Mouse (Mus musculus) intestine, embryonic 16.5 days (tissue): Measurements from ENCODE around the gene Dmrt1. TPM values are rescaled to one million over a fixed set of nuclear protein-coding genes. Genes with fewer than 3 reads are reported as not detected.
A peak's percentile ranks its signal among the peaks of the same experiment; 100 is the strongest.

Experiments
- ATAC-seq: fragments of 200-750 bp; cut with Nextera tagmentation; 2 replicates; pipeline ENCODE4 v1.8.0; 2017; ENCODE audit warnings: moderate TSS enrichment, moderate library complexity
- H3K27ac ChIP-seq: fragments of 300-500 bp; sonication (generic); 2 replicates; pipeline ENCODE4 v1.5.1; 2014; ENCODE audit warnings: mild to moderate bottlenecking, low read length
- H3K27me3 ChIP-seq: fragments of 300-500 bp; sonication (generic); replicated peaks from 2 replicates; pipeline ENCODE4 v1.6.1; 2014; ENCODE audit warnings: low read length, control low read depth, mixed read lengths; ENCODE audit not compliant: control insufficient read depth, insufficient read depth
- H3K36me3 ChIP-seq: fragments of 300-500 bp; sonication (generic); 2 replicates; pipeline ENCODE4 v1.6.1; 2014; ENCODE audit warnings: low read length, control low read depth; ENCODE audit not compliant: control insufficient read depth, insufficient read depth
- H3K4me1 ChIP-seq: fragments of 300-500 bp; sonication (generic); 2 replicates; pipeline ENCODE4 v1.6.1; 2014; ENCODE audit warnings: low read length, control low read depth, mixed read lengths; ENCODE audit not compliant: control insufficient read depth, insufficient read depth
- H3K4me2 ChIP-seq: fragments of 300-500 bp; sonication (generic); 2 replicates; pipeline ENCODE4 v1.6.1; 2014; ENCODE audit warnings: low read depth, low read length, control low read depth
- H3K4me3 ChIP-seq: fragments of 300-500 bp; sonication (generic); 2 replicates; pipeline ENCODE4 v1.5.1; 2014; ENCODE audit warnings: mild to moderate bottlenecking, low read length
- H3K9ac ChIP-seq: fragments of 300-500 bp; sonication (generic); 2 replicates; pipeline ENCODE4 v1.6.1; 2014; ENCODE audit warnings: low read depth, low read length
- H3K9me3 ChIP-seq: fragments of 300-500 bp; sonication (generic); 2 replicates; pipeline ENCODE4 v1.6.1; 2016; ENCODE audit warnings: low read length, control low read depth; ENCODE audit not compliant: control insufficient read depth
- WGBS: fragments of 180-500 bp; shearing (Covaris S2); extraction: QIAGEN DNeasy Blood & Tissue Kit; methylation state at CpG from one replicate; pipeline ENCODE4 v1.1.7; 2014; 5-methylcytosine and 5-hydroxymethylcytosine counted together
- polyA plus RNA-seq: library from polyadenylated mRNA; unstranded; fragments of >200 nt; fragmentation: Nextera tagmentation; extraction: Ambion mirVana; gene quantifications from 2 replicates; pipeline ENCODE4 v1.2.1, GENCODE M21; 2015

The Dmrt1 gene
- polyA plus RNA-seq, 1 experiment from 2014 or later = not detected

- ATAC-seq = no peak
- H3K4me2 ChIP-seq = no peak overlapping the region
- H3K9ac ChIP-seq = no peak overlapping the region
- no peak overlapping the region for H3K27ac ChIP-seq
- H3K36me3 ChIP-seq = no peaks in the 10 kb centered on the region
- H3K9me3 ChIP-seq = no peaks in the 10 kb centered on the region
- H3K27me3 ChIP-seq = peaks cover 20% of the 10 kb centered on the region
- H3K4me1 ChIP-seq = no peaks in the 10 kb centered on the region
- WGBS = 55% methylated on average over 2 of the region's 2 CpGs
- no peak overlapping the region for H3K4me3 ChIP-seq
Observed at GRCm38 (mm10) chr19:25489546-25489945, 15.9 kb upstream of the Dmrt1 start.

- ATAC-seq = no peak
- H3K27ac ChIP-seq = no peak overlapping the region
- no peaks in the 10 kb centered on the region for H3K4me1 ChIP-seq
- H3K36me3 ChIP-seq = no peaks in the 10 kb centered on the region
- no peaks in the 10 kb centered on the region for H3K9me3 ChIP-seq
- no peak overlapping the region for H3K4me2 ChIP-seq
- no peaks in the 10 kb centered on the region for H3K27me3 ChIP-seq
- 71% methylated on average over 6 of the region's 6 CpGs for WGBS
- H3K4me3 ChIP-seq = no peak overlapping the region
- H3K9ac ChIP-seq = no peak overlapping the region
Observed at GRCm38 (mm10) chr19:25497434-25497833, 8.0 kb upstream of the Dmrt1 start.

GRCm38 (mm10) chr19:25504878-25505277, 540 bp upstream of the Dmrt1 start:
- Histone ChIP-seq H3K4me2 (no peak overlapping the region), H3K4me1 (peaks cover 14% of the 10 kb centered on the region), H3K9ac (no peak overlapping the region), H3K27me3 (peaks cover 47% of the 10 kb centered on the region), H3K36me3 (no peaks in the 10 kb centered on the region), H3K9me3 (no peaks in the 10 kb centered on the region), H3K27ac (no peak overlapping the region), H3K4me3 (no peak overlapping the region)
- no peak for ATAC-seq
- WGBS = 28% methylated on average over 10 of the region's 10 CpGs

DNA sequence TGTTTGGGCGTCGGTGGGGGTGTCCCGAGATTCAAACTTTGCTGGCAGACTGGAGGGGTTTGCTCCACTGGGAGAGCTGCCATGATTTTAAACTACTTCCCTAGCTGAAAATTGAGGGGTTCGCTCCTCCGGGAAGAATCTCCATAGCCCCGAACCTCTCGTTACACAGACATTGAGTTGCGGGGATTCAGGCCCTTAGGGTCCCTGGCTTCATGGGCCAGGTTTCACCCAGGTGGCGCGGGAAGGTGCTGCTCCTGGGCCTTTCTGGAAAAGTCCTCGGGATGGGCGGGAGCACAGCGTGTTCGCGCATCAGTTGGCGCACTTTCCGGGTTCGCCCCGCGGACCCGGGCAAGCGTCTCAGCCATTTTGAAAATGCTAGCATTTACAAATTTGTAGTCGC, 1.2 kb downstream of the Dmrt1 start:
- Histone ChIP-seq H3K4me1 (peaks cover 14% of the 10 kb centered on the region), H3K9me3 (no peaks in the 10 kb centered on the region), H3K9ac (no peak overlapping the region), H3K4me3 (peak overlapping the region; percentile 37), H3K36me3 (no peaks in the 10 kb centered on the region), H3K4me2 (peak overlapping the region; percentile 48), H3K27me3 (peaks cover 47% of the 10 kb centered on the region), H3K27ac (no peak overlapping the region)
- 1% methylated on average over 23 of the region's 23 CpGs for WGBS
- no peak for ATAC-seq

DNA sequence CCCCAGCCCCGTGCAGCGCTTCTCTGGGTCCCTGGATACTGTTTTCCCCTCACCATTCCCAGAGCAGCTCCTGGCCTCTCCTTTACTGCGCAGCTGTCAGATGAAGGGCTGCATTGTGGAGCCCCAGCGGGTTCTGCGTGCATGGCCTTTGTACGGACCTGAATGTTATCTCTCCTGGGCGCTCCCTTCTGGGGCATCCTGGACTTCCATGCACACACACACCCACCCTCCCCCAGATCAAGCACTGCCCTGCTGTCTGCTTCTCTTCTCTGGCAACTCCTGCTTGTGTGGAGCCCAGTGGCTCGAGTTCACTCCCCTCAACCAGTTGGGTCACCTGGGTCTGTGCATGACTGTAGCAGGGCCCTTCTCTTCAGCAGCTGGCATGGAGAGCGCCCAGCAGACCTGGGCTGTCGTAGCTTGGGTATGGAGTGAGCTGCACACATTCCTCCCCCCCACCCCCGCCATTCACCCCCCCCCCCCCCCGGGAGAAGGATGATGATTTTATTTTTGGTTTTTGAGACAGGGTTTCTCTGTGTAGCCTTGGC, 9.6 kb downstream of the Dmrt1 start:
- Histone ChIP-seq H3K4me1 (no peaks in the 10 kb centered on the region), H3K4me2 (no peak overlapping the region), H3K27me3 (no peaks in the 10 kb centered on the region; the same call in 1 of the 2 replicates), H3K9me3 (no peaks in the 10 kb centered on the region), H3K27ac (no peak overlapping the region), H3K36me3 (no peaks in the 10 kb centered on the region), H3K9ac (no peak overlapping the region), H3K4me3 (no peak overlapping the region)
- WGBS = 44% methylated on average over 12 of the region's 12 CpGs
- ATAC-seq = peak; percentile 91

DNA sequence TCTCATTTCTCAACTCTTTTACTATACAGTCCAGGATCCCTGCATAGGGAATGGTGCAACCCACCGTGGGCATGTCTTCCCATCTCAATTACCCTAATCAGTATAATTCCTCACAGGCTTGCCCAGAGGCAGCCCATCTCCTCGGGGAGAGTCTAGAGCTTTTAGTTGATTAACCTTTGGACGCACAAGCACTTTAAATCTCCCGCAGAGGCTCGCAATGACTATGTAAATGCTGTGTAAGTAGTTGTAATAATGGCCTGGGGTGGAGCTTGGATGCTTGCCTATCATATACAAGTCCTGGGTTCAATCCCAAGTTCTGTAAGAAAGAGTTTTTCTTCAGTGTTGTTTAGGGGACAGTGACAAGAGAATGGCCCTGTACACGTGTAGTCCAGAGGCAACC, 18.7 kb downstream of the Dmrt1 start:
- WGBS = 74% methylated on average over 6 of the region's 6 CpGs
- H3K9me3 ChIP-seq = no peaks in the 10 kb centered on the region
- no peak overlapping the region for H3K9ac ChIP-seq
- no peak overlapping the region for H3K4me3 ChIP-seq
- H3K4me1 ChIP-seq = no peaks in the 10 kb centered on the region
- no peak for ATAC-seq
- no peaks in the 10 kb centered on the region for H3K36me3 ChIP-seq
- no peaks in the 10 kb centered on the region for H3K27me3 ChIP-seq
- no peak overlapping the region for H3K27ac ChIP-seq
- no peak overlapping the region for H3K4me2 ChIP-seq

- no peak for ATAC-seq
- H3K9ac ChIP-seq = no peak overlapping the region
- no peaks in the 10 kb centered on the region for H3K27me3 ChIP-seq
- H3K9me3 ChIP-seq = no peaks in the 10 kb centered on the region
- H3K36me3 ChIP-seq = no peaks in the 10 kb centered on the region
- no peaks in the 10 kb centered on the region for H3K4me1 ChIP-seq
- no peak overlapping the region for H3K4me3 ChIP-seq
- H3K27ac ChIP-seq = no peak overlapping the region
- 95% methylated on average over 20 of the region's 20 CpGs for WGBS
- no peak overlapping the region for H3K4me2 ChIP-seq
Observed at GRCm38 (mm10) chr19:25525726-25526125, 20.3 kb downstream of the Dmrt1 start.

GRCm38 (mm10) chr19:25529673-25530072, 24.3 kb downstream of the Dmrt1 start:
- H3K4me2 ChIP-seq = no peak overlapping the region
- H3K27ac ChIP-seq = no peak overlapping the region
- no peak for ATAC-seq
- H3K9ac ChIP-seq = no peak overlapping the region
- H3K4me1 ChIP-seq = no peaks in the 10 kb centered on the region
- H3K9me3 ChIP-seq = no peaks in the 10 kb centered on the region
- H3K4me3 ChIP-seq = no peak overlapping the region
- no peaks in the 10 kb centered on the region for H3K27me3 ChIP-seq
- H3K36me3 ChIP-seq = no peaks in the 10 kb centered on the region
- 74% methylated on average over 12 of the region's 12 CpGs for WGBS

DNA sequence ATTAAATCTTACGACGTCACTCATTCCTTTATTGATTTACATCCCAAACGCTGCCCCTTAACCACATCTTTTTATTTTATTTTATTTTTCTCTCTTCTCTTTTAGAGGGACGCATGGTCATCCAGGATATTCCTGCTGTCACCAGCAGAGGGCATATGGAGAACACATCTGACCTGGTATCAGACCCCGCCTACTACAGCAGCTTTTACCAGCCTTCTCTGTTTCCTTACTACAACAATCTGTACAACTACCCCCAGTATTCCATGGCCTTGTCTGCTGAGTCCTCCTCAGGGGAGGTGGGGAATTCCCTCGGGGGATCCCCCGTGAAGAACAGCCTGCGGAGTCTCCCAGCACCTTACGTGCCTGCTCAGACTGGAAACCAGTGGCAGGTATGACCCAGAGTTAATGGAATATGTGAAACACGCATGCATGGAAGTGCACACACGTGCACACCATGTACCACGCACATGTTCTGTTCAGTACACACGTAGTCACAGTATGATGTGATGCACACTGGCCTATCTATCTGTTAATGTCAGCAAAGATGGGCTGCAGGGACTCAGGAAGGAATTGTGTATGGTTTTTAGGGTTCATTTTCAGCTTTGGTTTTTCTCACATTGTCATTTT, 40.4 kb downstream of the Dmrt1 start:
- peak; percentile 58; the same call in 1 of the 2 replicates for ATAC-seq
- Histone ChIP-seq H3K9me3 (no peaks in the 10 kb centered on the region), H3K4me2 (no peak overlapping the region), H3K27me3 (no peaks in the 10 kb centered on the region; the same call in 1 of the 2 replicates), H3K4me1 (no peaks in the 10 kb centered on the region), H3K27ac (no peak overlapping the region), H3K9ac (no peak overlapping the region), H3K4me3 (no peak overlapping the region), H3K36me3 (no peaks in the 10 kb centered on the region)
- 35% methylated on average over 13 of the region's 13 CpGs for WGBS
